Mouse (Mus musculus) CH12.LX (cell line): ENCODE measurements around the gene Dennd5b. TPM values are rescaled to one million over a fixed set of nuclear protein-coding genes. Genes with fewer than 3 reads are reported as not detected.

Experiments
- DNase-seq: peaks from one replicate; pipeline ENCODE4 v3.0.0-alpha.2; 2013; ENCODE audit errors: extremely low read depth
- H3K27ac ChIP-seq: 2 replicates; pipeline ENCODE4 v1.5.1; 2012; ENCODE audit warnings: low read depth, mild to moderate bottlenecking, control low read depth, moderate library complexity; ENCODE audit not compliant: insufficient read depth
- H3K27me3 ChIP-seq: replicated peaks from 2 replicates; pipeline ENCODE3; 2012; ENCODE audit warnings: inconsistent platforms
- H3K36me3 ChIP-seq, 2 experiments: replicated peaks in 1 of 2; 2 replicates each; pipeline versions ENCODE3 to v1.6.1; 2012; ENCODE audit warnings: inconsistent platforms in 1 of 2, low read length in 1 of 2, mild to moderate bottlenecking in 1 of 2, mixed read lengths in 1 of 2, moderate library complexity in 1 of 2; ENCODE audit not compliant: control insufficient read depth in 1 of 2, insufficient read depth in 1 of 2
- H3K4me1 ChIP-seq, 2 experiments: 2 replicates each; pipeline ENCODE4 v1.6.1; 2012; ENCODE audit warnings: inconsistent platforms in 1 of 2, moderate library complexity in 1 of 2; ENCODE audit not compliant: insufficient read depth in 2 of 2, control insufficient read depth in 1 of 2
- H3K4me2 ChIP-seq: 2 replicates; pipeline ENCODE4 v1.6.1; 2012; ENCODE audit warnings: low read depth, mild to moderate bottlenecking, control low read depth; ENCODE audit not compliant: poor library complexity, insufficient read depth, severe bottlenecking
- H3K4me3 ChIP-seq, 3 experiments: fragments of 150-350 bp in 1 of 3; sonication (generic) in 1 of 3; replicated peaks in 1 of 3; 2 replicates each; pipeline versions ENCODE3 to v1.5.1; 2011 to 2012; ENCODE audit warnings: low read depth in 2 of 3, low read length in 2 of 3, mild to moderate bottlenecking in 2 of 3, moderate library complexity in 2 of 3, control low read depth in 1 of 3, improper control_type of control experiment in 1 of 3, inconsistent platforms in 1 of 3, mixed read lengths in 1 of 3; ENCODE audit not compliant: poor library complexity in 1 of 3
- H3K79me2 ChIP-seq: replicated peaks from 2 replicates; pipeline ENCODE4 v1.6.1; 2012; ENCODE audit warnings: mild to moderate bottlenecking, moderate library complexity; ENCODE audit not compliant: control insufficient read depth, poor library complexity, insufficient read depth, severe bottlenecking; ENCODE audit errors: extremely low read depth
- H3K9ac ChIP-seq: 2 replicates; pipeline ENCODE4 v1.6.1; 2012; ENCODE audit warnings: low read depth, mild to moderate bottlenecking, control low read depth, moderate library complexity; ENCODE audit not compliant: insufficient read depth
- H3K9me3 ChIP-seq: replicated peaks from 2 replicates; pipeline ENCODE3; 2012; ENCODE audit warnings: low read length, inconsistent platforms, mixed read lengths
- BHLHE40 ChIP-seq: IDR thresholded peaks from 2 replicates; pipeline ENCODE4 v1.6.1; 2011; ENCODE audit warnings: mild to moderate bottlenecking, low read depth, low read length, improper control_type of control experiment
- CHD2 ChIP-seq: IDR thresholded peaks from 2 replicates; pipeline ENCODE4 v1.6.1; 2011; ENCODE audit warnings: low read length, improper control_type of control experiment
- ELF1 ChIP-seq: IDR thresholded peaks from 2 replicates; pipeline ENCODE4 v1.6.1; 2014; ENCODE audit warnings: low read depth, mild to moderate bottlenecking, inconsistent platforms, low read length, improper control_type of control experiment
- GABPA ChIP-seq: IDR thresholded peaks from 2 replicates; pipeline ENCODE4 v1.6.1; 2012; ENCODE audit warnings: low read depth, low read length, improper control_type of control experiment, inconsistent platforms; ENCODE audit not compliant: insufficient replicate concordance
- HCFC1 ChIP-seq: IDR thresholded peaks from 2 replicates; pipeline ENCODE4 v1.6.1; 2012; ENCODE audit warnings: low read depth, mild to moderate bottlenecking, inconsistent platforms, low read length, improper control_type of control experiment
- IRF4 ChIP-seq: IDR thresholded peaks from 2 replicates; pipeline ENCODE4 v1.6.1; 2014; ENCODE audit warnings: low read depth, mild to moderate bottlenecking, inconsistent platforms, low read length, improper control_type of control experiment
- JUN ChIP-seq: IDR thresholded peaks from 2 replicates; pipeline ENCODE4 v1.6.1; 2011; ENCODE audit warnings: low read depth, mild to moderate bottlenecking, low read length, improper control_type of control experiment, moderate library complexity; ENCODE audit not compliant: insufficient read depth
- JUND ChIP-seq: conservative IDR thresholded peaks from 2 replicates; pipeline ENCODE4 v1.6.1; 2011; ENCODE audit warnings: low read depth, low read length, improper control_type of control experiment
- MAFK ChIP-seq: IDR thresholded peaks from 2 replicates; pipeline ENCODE4 v1.6.1; 2011; ENCODE audit warnings: low read length, improper control_type of control experiment; ENCODE audit not compliant: insufficient replicate concordance
- MXI1 ChIP-seq: IDR thresholded peaks from 2 replicates; pipeline ENCODE4 v1.6.1; 2011; ENCODE audit warnings: mild to moderate bottlenecking, low read depth, low read length, improper control_type of control experiment
- NELFE ChIP-seq: IDR thresholded peaks from 2 replicates; pipeline ENCODE4 v1.6.1; 2011; ENCODE audit warnings: low read depth, low read length, improper control_type of control experiment
- NRF1 ChIP-seq: IDR thresholded peaks from 2 replicates; pipeline ENCODE4 v1.6.1; 2014; ENCODE audit warnings: low read depth, mild to moderate bottlenecking, inconsistent platforms, low read length, improper control_type of control experiment, moderate library complexity
- PAX5 ChIP-seq: IDR thresholded peaks from 2 replicates; pipeline ENCODE4 v1.6.1; 2012; ENCODE audit warnings: low read length, inconsistent platforms, mixed read lengths
- POLR2A ChIP-seq: IDR thresholded peaks from 2 replicates; pipeline ENCODE4 v1.6.1; 2011; ENCODE audit warnings: low read depth, mild to moderate bottlenecking, improper control_type of control experiment, low read length
- RAD21 ChIP-seq: IDR thresholded peaks from 2 replicates; pipeline ENCODE4 v1.6.1; 2011; ENCODE audit warnings: low read depth, mild to moderate bottlenecking, low read length, improper control_type of control experiment, moderate library complexity
- SIN3A ChIP-seq: IDR thresholded peaks from 2 replicates; pipeline ENCODE4 v1.6.1; 2012; ENCODE audit warnings: low read length, improper control_type of control experiment, inconsistent platforms
- SMC3 ChIP-seq: IDR thresholded peaks from 2 replicates; pipeline ENCODE4 v1.6.1; 2011; ENCODE audit warnings: low read depth, low read length, improper control_type of control experiment
- TCF12 ChIP-seq: IDR thresholded peaks from 2 replicates; pipeline ENCODE4 v1.6.1; 2014; ENCODE audit warnings: low read depth, mild to moderate bottlenecking, inconsistent platforms, low read length, improper control_type of control experiment
- UBTF ChIP-seq: IDR thresholded peaks from 2 replicates; pipeline ENCODE4 v1.6.1; 2012; ENCODE audit warnings: low read depth, mild to moderate bottlenecking, inconsistent platforms, low read length, improper control_type of control experiment, moderate library complexity
- USF1 ChIP-seq: IDR thresholded peaks from 2 replicates; pipeline ENCODE4 v1.6.1; 2014; ENCODE audit warnings: low read depth, mild to moderate bottlenecking, inconsistent platforms, low read length, improper control_type of control experiment
- USF2 ChIP-seq: conservative IDR thresholded peaks from 2 replicates; pipeline ENCODE4 v1.6.1; 2011; ENCODE audit warnings: low read depth, low read length, improper control_type of control experiment
- ZC3H11A ChIP-seq: IDR thresholded peaks from 2 replicates; pipeline ENCODE4 v1.6.1; 2012; ENCODE audit warnings: low read depth, mild to moderate bottlenecking, inconsistent platforms, low read length, improper control_type of control experiment
- ZMIZ1 ChIP-seq: IDR thresholded peaks from 2 replicates; pipeline ENCODE4 v1.6.1; 2012; ENCODE audit warnings: low read depth, mild to moderate bottlenecking, inconsistent platforms, low read length, improper control_type of control experiment
- dilution Hi-C: fragments of 300-500 bp; cut with MboI; formaldehyde crosslinking; loops from 2 replicates; pipeline ENCODE4 v1.14.3; 2020; ENCODE audit warnings: low sequenced_read_pairs; ENCODE audit not compliant: extremely low pct_unique_long_range_greater_than_20kb, extremely low pct_ligation_motif_present
- in situ Hi-C: fragments of 300-500 bp; cut with MboI; formaldehyde crosslinking; loops from 3 replicates; pipeline ENCODE4 v1.14.3; 2019; ENCODE audit warnings: low sequenced_read_pairs, low pct_ligation_motif_present, low pct_unique_long_range_greater_than_20kb, mixed read lengths
- polyA plus RNA-seq: library from polyadenylated mRNA; unstranded; fragments of >175 nt; gene quantifications from 2 replicates; pipeline ENCODE4 v1.2.1, GENCODE M21; 2012; ENCODE audit warnings: low read depth; ENCODE audit not compliant: insufficient read length
- total RNA-seq, 2 experiments: library from RNA; depleted of rRNA; stranded (reverse); fragments of 300-350 nt in 1 of 2; fragments of >200 nt in 1 of 2; gene quantifications; 2 replicates each; pipeline ENCODE4 v1.2.3; 2012 to 2014

Dennd5b gene
- total RNA-seq (2012; rRNA removed): 3.1 and 5.4 TPM in 2 replicates
- total RNA-seq (2014; rRNA removed): 1.4 and 1.6 TPM in 2 replicates
- 1.3 and 2.2 TPM in 2 replicates for polyA plus RNA-seq

DNA sequence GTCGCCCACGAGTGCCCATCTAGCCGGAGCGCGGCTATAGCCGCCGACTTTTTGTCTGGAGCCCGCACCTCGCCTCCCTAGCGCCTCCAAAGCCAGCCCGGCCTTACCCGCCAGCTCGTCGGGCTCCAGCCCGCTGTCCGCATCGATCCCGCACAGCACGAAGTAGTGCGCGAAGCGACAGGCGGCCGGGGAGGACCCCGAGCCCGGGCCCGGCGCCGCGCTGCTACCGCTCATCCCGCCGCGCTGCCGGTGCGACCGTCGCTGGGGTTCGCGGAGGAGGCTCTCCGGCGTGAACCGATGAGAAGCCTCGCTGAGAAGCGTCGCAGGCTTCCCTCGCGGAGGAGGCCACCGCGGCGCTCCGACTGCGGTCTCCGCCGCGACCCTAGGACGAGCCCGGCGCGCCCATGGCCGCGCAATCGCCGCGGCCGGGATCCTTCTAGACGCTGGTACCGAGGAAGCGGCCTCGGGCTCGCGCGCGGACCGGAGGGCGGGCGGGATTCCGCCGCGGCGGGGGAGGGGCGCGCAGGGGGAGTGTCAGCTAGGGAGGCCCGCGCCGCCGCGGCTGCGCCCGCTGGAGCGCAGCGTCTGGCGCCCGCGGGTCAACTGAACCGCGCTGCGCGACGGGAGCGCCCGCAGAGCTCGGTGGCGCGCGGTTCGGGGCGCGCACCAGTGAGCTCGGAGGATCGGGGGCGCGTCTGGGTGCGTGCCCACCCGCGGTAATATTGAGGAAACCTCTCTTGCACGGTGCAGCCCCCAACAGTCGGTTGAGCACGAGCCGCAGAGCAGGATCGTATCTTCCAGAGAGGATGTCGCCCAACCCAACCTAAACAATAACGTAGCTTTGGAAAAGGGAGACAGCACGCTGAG is at the start of gene Dennd5b:
Dennd5b (minus strand) TSS at position 605 of the 867 bp plus-strand sequence.
- dilution Hi-C loops: no loop called here
- TF ChIP-seq ELF1 (0 out of 2 replicates have a peak, but pooled peaks have one; percentile 21), POLR2A (peak; percentile 45; the same call in 1 of the 2 replicates), UBTF (peak; percentile 96), CHD2 (peak; percentile 54), NRF1 (peak; percentile 75), SIN3A (peak; percentile 41; the same call in 1 of the 2 replicates), BHLHE40 (no peak), ZC3H11A (no peak), MXI1 (0 out of 2 replicates have a peak, but pooled peaks have one; percentile 55), JUN (no peak), NELFE (0 out of 2 replicates have a peak, but pooled peaks have one; percentile 31), PAX5 (no peak)
- Histone ChIP-seq H3K4me3 (peak within 1 kb of the TSS; percentile 72 to 77 (median 75)), H3K9ac (peak within 1 kb of the TSS; percentile 57), H3K4me1 (peaks cover 0 to 16% of the 10 kb centered on the region in 2 experiments; a peak in 2 of 4 replicates), H3K4me2 (peak within 1 kb of the TSS; percentile 54), H3K27me3 (peaks cover 30% of the 10 kb centered on the region), H3K79me2 (peaks cover 14% of the 10 kb centered on the region; the same call in 1 of the 2 replicates), H3K9me3 (peaks cover 3% of the 10 kb centered on the region), H3K27ac (peak within 1 kb of the TSS; percentile 26; the same call in 1 of the 2 replicates), H3K36me3 (no peaks in the 10 kb centered on the region)
- peak; percentile 13 for DNase-seq
- in situ Hi-C loops: loop anchor here (25.0 kb wide), 1 partner anchor 164 kb away; the partner anchor contains the start of gene Sinhcaf

DNA sequence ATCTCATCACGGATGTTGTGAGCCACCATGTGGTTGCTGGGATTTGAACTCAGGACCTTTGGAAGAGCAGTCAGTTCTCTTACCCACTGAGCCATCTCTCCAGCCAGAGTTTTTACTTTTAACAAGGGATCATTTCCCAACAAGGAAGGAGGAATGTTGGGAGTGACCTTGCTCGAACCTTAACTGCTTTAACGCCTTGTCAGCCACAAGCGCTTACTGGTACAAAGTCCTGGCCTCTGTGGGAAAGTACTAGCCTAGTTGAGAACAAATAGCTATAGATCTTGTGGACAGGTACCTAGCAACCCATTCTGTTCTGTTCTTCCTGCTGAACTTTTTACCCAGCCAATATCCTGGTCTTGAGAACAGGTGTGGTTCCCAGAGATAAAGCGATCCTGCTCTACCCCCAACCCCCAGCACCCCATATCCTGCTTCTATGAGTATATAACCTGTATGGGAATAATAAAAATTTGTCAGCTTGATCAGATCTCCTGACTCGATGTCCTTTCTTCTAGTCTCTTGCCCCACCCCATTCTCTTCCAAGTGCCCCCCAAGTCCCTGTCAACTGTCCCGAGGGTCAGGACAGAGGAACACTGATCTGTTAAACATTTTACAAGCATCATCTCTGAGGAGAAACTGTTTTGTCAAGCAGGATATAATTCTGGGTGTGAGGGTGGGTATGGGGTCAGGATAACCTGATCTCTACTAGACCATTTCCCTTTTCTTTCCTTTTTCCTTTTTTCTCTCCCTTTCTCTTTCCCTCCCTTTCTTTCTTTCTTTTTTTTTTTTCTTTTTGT is 47.2 kb upstream of the Dennd5b start:
- Histone ChIP-seq H3K4me2 (no peak overlapping the region), H3K4me3 (no peak overlapping the region), H3K79me2 (no peaks in the 10 kb centered on the region), H3K36me3 (peaks cover 3 to 41% of the 10 kb centered on the region in 2 experiments), H3K27me3 (no peaks in the 10 kb centered on the region), H3K4me1 (no peaks in the 10 kb centered on the region), H3K9me3 (no peaks in the 10 kb centered on the region)
- in situ Hi-C loops: no loop called here
- no peak for DNase-seq
- dilution Hi-C loops: no loop called here
- TF ChIP-seq SMC3 (no peak), GABPA (no peak), TCF12 (no peak), IRF4 (no peak), ZC3H11A (no peak), HCFC1 (no peak), RAD21 (no peak), MAFK (no peak), JUN (no peak), SIN3A (no peak), USF2 (no peak), BHLHE40 (no peak), USF1 (no peak), ZMIZ1 (no peak), JUND (no peak)
- TF ChIP-seq, all 38 proteins: peak for 0
- Histone ChIP-seq H3K9ac (no peak overlapping the region), H3K27ac (no peak overlapping the region)
